Mouse (Mus musculus): ENCODE results near the gene Itpkb.

GRCm38 (mm10) chr1:180317450-180317849, 12.8 kb upstream of the Itpkb start:
- TF ChIP-seq GATA1 (IDR thresholded peaks at IDR 0.05; ENCODE audit: low read length) (no peak), TAL1 (IDR thresholded peaks at IDR 0.05; ENCODE audit: low read length) (no peak)
